Mouse (Mus musculus) heart, adult 2 months (tissue): ENCODE data around the gene Edem3.

Source experiments
- CTCF ChIP-seq: fragments of 200-600 bp; IDR thresholded peaks from 2 replicates; pipeline ENCODE4 v1.8.1; 2022; ENCODE audit warnings: antibody characterized with exemption, mild to moderate bottlenecking, moderate library complexity
- EP300 ChIP-seq: fragments of 200-500 bp; IDR thresholded peaks from 2 replicates; pipeline ENCODE4 v1.6.1; 2011; ENCODE audit warnings: low read depth, low read length, control low read depth; ENCODE audit not compliant: insufficient read depth
- POLR2A ChIP-seq: fragments of 200-500 bp; IDR thresholded peaks from 2 replicates; pipeline ENCODE4 v1.6.1; 2011; ENCODE audit warnings: mild to moderate bottlenecking, low read depth, low read length, control low read depth; ENCODE audit not compliant: insufficient read depth

DNA sequence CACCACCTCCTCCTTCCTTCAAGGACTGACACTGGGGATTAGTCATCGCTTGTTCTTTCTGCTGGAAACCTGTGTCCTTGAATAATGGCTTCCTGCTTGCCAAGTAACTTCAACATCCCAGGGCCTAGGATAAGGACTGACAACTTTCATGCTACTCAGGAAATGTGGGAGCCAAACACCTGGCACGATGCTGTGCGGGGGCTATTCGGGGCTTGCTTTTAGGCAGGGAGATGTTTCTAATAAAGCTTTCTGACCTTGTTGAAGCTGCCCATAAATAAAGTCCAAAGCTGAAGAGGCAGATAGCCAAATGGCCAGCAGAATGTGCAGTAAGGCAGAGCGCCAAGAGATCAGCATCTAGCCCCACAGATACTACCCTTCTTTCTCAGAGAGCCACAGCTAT is 35.3 kb upstream of the Edem3 start:
- TF ChIP-seq POLR2A (no peak), CTCF (no peak), EP300 (no peak)
